In genomic region chr8:3336658-3337524, GRCm38 (mm10) we compare ENCODE assay signal across 8 mouse cellular contexts. TPM values are rescaled to one million over a fixed set of nuclear protein-coding genes. Genes with fewer than 3 reads are reported as not detected.
DNase-seq lines count a peak whose midpoint lies in the region; ATAC-seq and TF ChIP-seq lines count a peak whose summit lies in the region.

No protein-coding gene starts in this region.

- 0 out of 2 replicates have a peak, but pooled peaks cover 8% of the 10 kb centered on the region for H3K9me3 ChIP-seq in hindbrain, embryonic 10.5 days
- no peaks in the 10 kb centered on the region for H3K9me3 ChIP-seq in hindbrain, embryonic 16.5 days (ENCODE audit: control insufficient read depth, low read length)
- H3K9me3 ChIP-seq in ES-E14 (ENCODE audit: control insufficient read depth, insufficient read depth, low read depth, low read length) = no peaks in the 10 kb centered on the region
- no peaks in the 10 kb centered on the region for H3K9me3 ChIP-seq in limb, embryonic 11.5 days (ENCODE audit: control insufficient read depth, low read length)
- no peaks in the 10 kb centered on the region for H3K9me3 ChIP-seq in midbrain, postnatal 0 days (ENCODE audit: low read length)

- peak; percentile 61 for TF ChIP-seq CTCF in midbrain, postnatal 0 days (IDR thresholded peaks at IDR 0.05)

- intact Hi-C loops in heart, postnatal 14 days (cut with DNase I) = loop anchor here (10.0 kb wide), 1 partner anchor 152 kb away; no protein-coding TSS in a partner anchor

- no peak overlapping the region for H3K4me3 ChIP-seq in hindbrain, embryonic 10.5 days
- no peak overlapping the region for H3K4me3 ChIP-seq in hindbrain, embryonic 16.5 days (ENCODE audit: low read length)
- H3K4me3 ChIP-seq in ES-E14 (ENCODE audit: insufficient read depth in 1 of 2, low read depth in 1 of 2, low read length in 2 of 2, poor library complexity in 1 of 2, severe bottlenecking in 1 of 2) = no peak overlapping the region
- H3K4me3 ChIP-seq in limb, embryonic 11.5 days (ENCODE audit: low read depth, low read length) = no peak overlapping the region
- no peak overlapping the region for H3K4me3 ChIP-seq in midbrain, postnatal 0 days (ENCODE audit: low read depth, low read length)

- H3K4me2 ChIP-seq in hindbrain, embryonic 16.5 days (ENCODE audit: low read length) = no peak overlapping the region
- H3K4me2 ChIP-seq in limb, embryonic 11.5 days (ENCODE audit: low read depth, severe bottlenecking) = no peak overlapping the region
- H3K4me2 ChIP-seq in midbrain, postnatal 0 days (ENCODE audit: low read depth, low read length, poor library complexity, severe bottlenecking) = no peak overlapping the region

- no peaks in the 10 kb centered on the region for H3K36me3 ChIP-seq in hindbrain, embryonic 10.5 days
- H3K36me3 ChIP-seq in hindbrain, embryonic 16.5 days (ENCODE audit: control insufficient read depth, insufficient read depth, low read length) = no peaks in the 10 kb centered on the region
- H3K36me3 ChIP-seq in ES-E14 (ENCODE audit: control insufficient read depth, insufficient read depth, low read length, poor library complexity, severe bottlenecking) = no peaks in the 10 kb centered on the region
- H3K36me3 ChIP-seq in limb, embryonic 11.5 days (ENCODE audit: control insufficient read depth, insufficient read depth, low read length) = no peaks in the 10 kb centered on the region
- H3K36me3 ChIP-seq in midbrain, postnatal 0 days (ENCODE audit: insufficient read depth, low read length) = no peaks in the 10 kb centered on the region

- no peaks in the 10 kb centered on the region for H3K4me1 ChIP-seq in hindbrain, embryonic 10.5 days (replicated peaks)
- H3K4me1 ChIP-seq in hindbrain, embryonic 16.5 days (ENCODE audit: control insufficient read depth, insufficient read depth, low read depth, low read length) = no peaks in the 10 kb centered on the region
- H3K4me1 ChIP-seq in ES-E14 (ENCODE audit: control insufficient read depth in 2 of 2, insufficient read depth in 2 of 2, low read length in 2 of 2, poor library complexity in 1 of 2) = no peaks in the 10 kb centered on the region
- no peaks in the 10 kb centered on the region for H3K4me1 ChIP-seq in limb, embryonic 11.5 days (ENCODE audit: control insufficient read depth, insufficient read depth, low read length)
- H3K4me1 ChIP-seq in midbrain, postnatal 0 days (ENCODE audit: insufficient read depth, low read length) = no peaks in the 10 kb centered on the region

- no peak for ATAC-seq in hindbrain, embryonic 16.5 days
- ATAC-seq in limb, embryonic 11.5 days (ENCODE audit: insufficient number of reproducible peaks, low FRiP score, low TSS enrichment, low read depth) = peak; percentile 54; the same call in 1 of the 2 replicates
- ATAC-seq in midbrain, postnatal 0 days (ENCODE audit: low FRiP score) = no peak

- 73% methylated on average over 9 of the region's 9 CpGs for WGBS in hindbrain, embryonic 10.5 days
- WGBS in hindbrain, embryonic 16.5 days = 68% methylated on average over 9 of the region's 9 CpGs
- WGBS in limb, embryonic 11.5 days = 74% methylated on average over 9 of the region's 9 CpGs
- WGBS in midbrain, postnatal 0 days = 70% methylated on average over 9 of the region's 9 CpGs

- H3K27ac ChIP-seq in hindbrain, embryonic 10.5 days = no peak overlapping the region
- H3K27ac ChIP-seq in hindbrain, embryonic 16.5 days (ENCODE audit: low read depth, low read length) = no peak overlapping the region
- H3K27ac ChIP-seq in ES-E14 (ENCODE audit: insufficient read depth, low read depth, low read length, poor library complexity, severe bottlenecking) = no peak overlapping the region
- no peak overlapping the region for H3K27ac ChIP-seq in limb, embryonic 11.5 days (replicated peaks; ENCODE audit: low read depth, low read length)
- H3K27ac ChIP-seq in midbrain, postnatal 0 days (ENCODE audit: low read depth, low read length) = no peak overlapping the region

- DNase-seq in hindbrain, embryonic 10.5 days (ENCODE audit: low spot score) = peak; percentile 33
- peak; percentile 66 for DNase-seq in ES-E14 (ENCODE audit: low read depth, low spot score)
- DNase-seq in cerebellum, postnatal 14 days = peak; percentile 56 to 70
- DNase-seq in heart, postnatal 14 days = peak; percentile 39 to 60
- DNase-seq in limb, embryonic 11.5 days (ENCODE audit: low spot score) = peak; percentile 64
- DNase-seq in midbrain, postnatal 0 days (ENCODE audit: low spot score) = peak; percentile 14
- peak; percentile 58 for DNase-seq in thymus, postnatal 0 days (ENCODE audit: low spot score)

- H3K27me3 ChIP-seq in hindbrain, embryonic 10.5 days (ENCODE audit: insufficient read depth, poor library complexity, severe bottlenecking) = no peaks in the 10 kb centered on the region
- no peaks in the 10 kb centered on the region for H3K27me3 ChIP-seq in hindbrain, embryonic 16.5 days (replicated peaks; ENCODE audit: control insufficient read depth, insufficient read depth, low read length)
- H3K27me3 ChIP-seq in limb, embryonic 11.5 days (ENCODE audit: control insufficient read depth, insufficient read depth, low read length) = no peaks in the 10 kb centered on the region
- no peaks in the 10 kb centered on the region for H3K27me3 ChIP-seq in midbrain, postnatal 0 days (ENCODE audit: insufficient read depth, low read length)

- in situ Hi-C loops in ES-E14 (cut with MboI; ENCODE audit: low sequenced_read_pairs in 2 of 2, unreplicated experiment in 2 of 2) = loop anchor here in 1 of 2 experiments (10.0 kb wide), 1 partner anchor 162 kb away; no protein-coding TSS in a partner anchor

- H3K9ac ChIP-seq in hindbrain, embryonic 16.5 days (ENCODE audit: low read depth, low read length) = no peak overlapping the region
- no peak overlapping the region for H3K9ac ChIP-seq in ES-E14 (ENCODE audit: insufficient read depth, low read depth, low read length, poor library complexity, severe bottlenecking)
- H3K9ac ChIP-seq in limb, embryonic 11.5 days (ENCODE audit: low read length) = no peak overlapping the region
- no peak overlapping the region for H3K9ac ChIP-seq in midbrain, postnatal 0 days (replicated peaks; ENCODE audit: low read length, poor library complexity, severe bottlenecking)

TF ChIP-seq in ES-E14, 5 proteins besides CTCF, POLR2A, EP300 and RAD21:
- TF ChIP-seq ZC3H11A (IDR thresholded peaks at IDR 0.05; ENCODE audit: borderline replicate concordance, low read depth, low read length) (no peak), MAFK (IDR thresholded peaks at IDR 0.05; ENCODE audit: insufficient read depth, low read depth, low read length) (no peak), HCFC1 (IDR thresholded peaks at IDR 0.05; ENCODE audit: borderline replicate concordance, insufficient read depth, low read length) (no peak), CHD2 (IDR thresholded peaks at IDR 0.05; ENCODE audit: low read depth, low read length) (no peak), ZNF384 (IDR thresholded peaks at IDR 0.05; ENCODE audit: low read depth, low read length) (no peak)

RNA-seq across cellular contexts. Expression of gene A430078G23Rik, which starts 16.3 kb away (rescaled TPM):
- not detected in 2 replicates for polyA plus RNA-seq in hindbrain, embryonic 10.5 days (2016; fragmentation: Nextera tagmentation; extraction: Ambion mirVana)
- polyA plus RNA-seq in hindbrain, embryonic 16.5 days (2015; fragmentation: Nextera tagmentation; extraction: Ambion mirVana) = not detected in 2 replicates
- total RNA-seq in ES-E14 (2012; rRNA removed) = 0.18 and 0.69 TPM in 2 replicates
- 1 to 10 TPM in 1 of 2 experiments, under 1 TPM in 1; 0.79 to 1.7 TPM for total RNA-seq in heart, postnatal 14 days (2021)
- not detected in 2 replicates for polyA plus RNA-seq in limb, embryonic 11.5 days (2014; fragmentation: Nextera tagmentation; extraction: Ambion mirVana)
- total RNA-seq in midbrain, postnatal 0 days (2014; rRNA removed) = not detected in 2 replicates
- not detected in 2 replicates for polyA plus RNA-seq in midbrain, postnatal 0 days (2015; fragmentation: Nextera tagmentation; extraction: Ambion mirVana)
- 15.1 and 22.3 TPM in 2 replicates for polyA plus RNA-seq in thymus, postnatal 0 days (2015; fragmentation: Nextera tagmentation; extraction: Ambion mirVana)

RNA-seq across cellular contexts. Expression of gene Arhgef18, which starts 55.9 kb away (rescaled TPM):
- polyA plus RNA-seq in hindbrain, embryonic 10.5 days (2016; fragmentation: Nextera tagmentation; extraction: Ambion mirVana) = 9.9 and 11.0 TPM in 2 replicates
- 11.5 and 11.7 TPM in 2 replicates for polyA plus RNA-seq in hindbrain, embryonic 16.5 days (2015; fragmentation: Nextera tagmentation; extraction: Ambion mirVana)
- total RNA-seq in ES-E14 (2012; rRNA removed) = 34.7 and 40.9 TPM in 2 replicates
- total RNA-seq in heart, postnatal 14 days (2021) = 10 to 100 TPM; 20.5 to 21.4 TPM
- 8.2 TPM in 2 replicates for polyA plus RNA-seq in limb, embryonic 11.5 days (2014; fragmentation: Nextera tagmentation; extraction: Ambion mirVana)
- 34.3 and 46.0 TPM in 2 replicates for total RNA-seq in midbrain, postnatal 0 days (2014; rRNA removed)
- 6.8 and 7.2 TPM in 2 replicates for polyA plus RNA-seq in midbrain, postnatal 0 days (2015; fragmentation: Nextera tagmentation; extraction: Ambion mirVana)
- 7.3 and 9.2 TPM in 2 replicates for polyA plus RNA-seq in thymus, postnatal 0 days (2015; fragmentation: Nextera tagmentation; extraction: Ambion mirVana)

RNA-seq across cellular contexts. Expression of gene Insr, which starts 57.5 kb away (rescaled TPM):
- 28.1 and 30.4 TPM in 2 replicates for polyA plus RNA-seq in hindbrain, embryonic 10.5 days (2016; fragmentation: Nextera tagmentation; extraction: Ambion mirVana)
- polyA plus RNA-seq in hindbrain, embryonic 16.5 days (2015; fragmentation: Nextera tagmentation; extraction: Ambion mirVana) = 51.2 and 53.4 TPM in 2 replicates
- 9.3 and 17.5 TPM in 2 replicates for total RNA-seq in ES-E14 (2012; rRNA removed)
- 100 to 1,000 TPM; 114 to 115 TPM for total RNA-seq in heart, postnatal 14 days (2021)
- 34.9 and 37.9 TPM in 2 replicates for polyA plus RNA-seq in limb, embryonic 11.5 days (2014; fragmentation: Nextera tagmentation; extraction: Ambion mirVana)
- 40.3 and 44.5 TPM in 2 replicates for total RNA-seq in midbrain, postnatal 0 days (2014; rRNA removed)
- 30.0 and 32.9 TPM in 2 replicates for polyA plus RNA-seq in midbrain, postnatal 0 days (2015; fragmentation: Nextera tagmentation; extraction: Ambion mirVana)
- 17.3 and 24.4 TPM in 2 replicates for polyA plus RNA-seq in thymus, postnatal 0 days (2015; fragmentation: Nextera tagmentation; extraction: Ambion mirVana)

Comparison
In these comparisons a context has a peak if more than half of its experiments do, and no peak if none do; other contexts are left out.
1. DNase-seq: peak in every context shown above with its lines; median percentile 66 in ES-E14; 64 in limb, embryonic 11.5 days; 63 in cerebellum, postnatal 14 days; 58 in thymus, postnatal 0 days; 50 in heart, postnatal 14 days; 33 in hindbrain, embryonic 10.5 days; 14 in midbrain, postnatal 0 days.
2. RNA of gene A430078G23Rik, which starts 16.3 kb away (polyA plus RNA-seq): 15.1 to 22.3 TPM in thymus, postnatal 0 days; not detected in hindbrain, embryonic 10.5 days, not detected in hindbrain, embryonic 16.5 days, not detected in limb, embryonic 11.5 days and not detected in midbrain, postnatal 0 days; every median in the first group is over 10 times any median in the second.